Mouse (Mus musculus) cerebellum, adult 18-20 months (tissue): ENCODE results near the gene Abcc6.

Experiments used
- DNase-seq, 2 experiments: peaks; one replicate each; pipeline ENCODE4 v3.0.0; 2021

Abcc6 gene

GRCm38 (mm10) chr7:45928626-45929295 lies 101.3 kb downstream of the Abcc6 start:
- DNase-seq: no peak

GRCm38 (mm10) chr7:45924429-45924816 lies 105.7 kb downstream of the Abcc6 start:
- DNase-seq: no peak

GRCm38 (mm10) chr7:45923762-45924428 lies 106.2 kb downstream of the Abcc6 start, which contains the start of gene Ccdc114:
Ccdc114 (plus strand) TSS chr7:45924072.
- DNase-seq: peak; percentile 18 to 23

GRCm38 (mm10) chr7:45922928-45923761 lies 107.0 kb downstream of the Abcc6 start:
- DNase-seq: peak; percentile 80

- DNase-seq: no peak
These were observed 108.0 kb downstream of the Abcc6 start for GRCm38 (mm10) chr7:45921950-45922600.

GRCm38 (mm10) chr7:45921242-45921621 lies 108.9 kb downstream of the Abcc6 start, which contains the start of gene Emp3:
Emp3 (minus strand) TSS chr7:45921404.
- DNase-seq: no peak

- no peak for DNase-seq
These were observed 109.4 kb downstream of the Abcc6 start for GRCm38 (mm10) chr7:45920583-45921241.

- DNase-seq: no peak
These were observed 110.3 kb downstream of the Abcc6 start for GRCm38 (mm10) chr7:45919761-45920160.

GRCm38 (mm10) chr7:45919083-45919671 lies 110.9 kb downstream of the Abcc6 start:
- DNase-seq: no peak

- DNase-seq: no peak
These were observed 112.2 kb downstream of the Abcc6 start for GRCm38 (mm10) chr7:45917926-45918325.
